Mouse (Mus musculus): ENCODE results near the gene Kirrel.

Gene Kirrel

DNA sequence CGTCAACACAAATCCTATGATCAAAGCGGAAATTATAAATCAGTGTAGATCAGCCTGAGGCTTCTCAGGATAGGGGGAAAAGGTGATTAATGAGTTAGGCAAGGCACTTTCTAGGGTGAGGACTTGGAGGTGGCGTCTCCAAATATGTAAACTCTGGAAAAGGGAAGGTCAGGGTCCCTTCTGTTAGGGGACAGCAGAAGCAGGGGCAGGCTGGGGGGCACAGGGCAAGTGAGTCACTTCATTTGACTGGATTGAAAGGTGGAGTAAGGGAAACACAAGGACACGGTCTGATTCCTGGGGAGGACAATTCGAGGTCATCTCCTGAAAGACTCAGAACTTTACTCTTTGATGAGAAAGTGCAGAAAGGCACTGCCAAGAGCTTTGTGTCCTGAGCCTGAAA lies 97.6 kb downstream of the Kirrel start:
- no peak for DNase-seq

DNA sequence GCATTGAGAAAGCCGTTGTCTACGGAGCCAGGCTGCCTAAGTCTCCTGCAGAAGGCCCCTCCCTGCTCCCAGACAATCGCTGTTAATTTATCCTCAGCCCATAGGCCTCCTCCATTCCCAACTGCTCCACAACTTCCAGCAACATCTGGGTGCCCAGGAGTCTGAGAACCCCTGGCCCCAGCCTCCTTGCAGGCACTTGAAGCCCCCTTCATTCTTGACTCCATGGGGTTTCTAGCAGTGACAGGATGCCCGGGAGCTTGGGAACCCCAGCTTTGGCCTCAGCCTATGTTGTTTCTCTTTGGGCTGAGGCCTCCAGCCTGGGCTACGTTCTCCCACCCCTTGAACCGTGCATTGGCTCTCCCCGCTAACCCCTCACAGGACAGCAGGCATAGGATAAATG lies 98.4 kb downstream of the Kirrel start:
- no peak for DNase-seq

DNA sequence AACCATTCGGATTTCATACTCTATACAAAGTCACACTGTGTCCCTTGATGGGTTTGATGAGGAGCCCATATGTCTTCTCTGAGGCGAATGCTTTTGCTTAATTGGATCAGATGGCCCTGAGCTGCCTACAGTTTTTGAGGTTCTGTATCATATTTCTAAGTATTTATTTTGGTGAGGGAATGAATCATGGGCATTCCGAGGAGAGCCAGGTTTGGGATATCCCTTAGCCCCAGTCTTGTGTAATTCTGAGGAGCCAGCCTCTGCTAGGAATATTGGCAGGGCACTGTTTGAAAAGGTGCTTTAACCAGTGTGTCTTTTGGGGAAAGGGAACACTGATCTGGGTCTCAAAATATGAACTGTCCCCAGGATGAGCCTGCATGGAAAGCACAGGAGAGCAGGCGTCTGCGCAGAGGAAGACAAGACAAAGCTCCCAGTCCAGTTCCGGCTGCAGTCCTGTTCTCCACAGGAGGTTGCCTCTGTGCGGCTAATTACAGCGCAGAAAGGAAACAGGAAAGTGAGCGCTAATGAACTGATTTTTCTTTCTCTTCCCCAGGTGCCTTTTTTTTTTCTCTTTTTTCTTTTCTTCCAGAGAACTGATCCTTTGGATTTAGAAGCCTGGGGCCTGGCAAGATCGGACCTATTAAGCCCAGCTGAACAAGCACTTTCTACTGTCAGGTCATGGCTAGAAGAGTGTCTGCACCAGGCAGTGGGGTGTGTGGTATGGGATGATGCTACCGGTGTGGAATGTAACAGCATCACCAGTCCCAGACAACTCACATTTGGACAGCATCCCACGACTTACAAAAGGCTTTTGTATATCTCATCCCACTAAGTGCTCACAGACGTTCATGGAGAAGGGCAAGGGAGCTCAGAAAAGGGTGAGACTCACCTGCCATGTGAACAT lies 101.7 kb downstream of the Kirrel start:
- no peak for DNase-seq

DNA sequence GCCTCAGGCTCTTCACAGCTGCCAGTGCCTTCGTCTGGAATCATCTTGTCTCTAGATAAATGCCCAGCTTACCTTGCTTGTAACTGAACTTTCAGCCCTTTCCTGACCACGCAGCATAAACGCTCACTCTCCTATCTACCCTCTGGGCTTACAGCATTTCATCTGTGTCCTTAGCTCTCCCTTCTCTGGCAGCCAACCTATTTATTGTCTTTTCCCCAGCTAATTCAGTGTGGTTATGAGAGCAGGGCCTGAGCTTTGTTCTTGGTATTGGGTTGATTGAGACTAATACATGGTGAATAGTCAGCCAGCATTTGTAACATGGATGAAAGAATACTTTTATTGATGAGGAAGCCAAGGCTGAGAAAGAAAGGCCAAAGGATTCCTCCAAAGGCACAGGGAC lies 102.4 kb downstream of the Kirrel start:
- no peak for DNase-seq

DNA sequence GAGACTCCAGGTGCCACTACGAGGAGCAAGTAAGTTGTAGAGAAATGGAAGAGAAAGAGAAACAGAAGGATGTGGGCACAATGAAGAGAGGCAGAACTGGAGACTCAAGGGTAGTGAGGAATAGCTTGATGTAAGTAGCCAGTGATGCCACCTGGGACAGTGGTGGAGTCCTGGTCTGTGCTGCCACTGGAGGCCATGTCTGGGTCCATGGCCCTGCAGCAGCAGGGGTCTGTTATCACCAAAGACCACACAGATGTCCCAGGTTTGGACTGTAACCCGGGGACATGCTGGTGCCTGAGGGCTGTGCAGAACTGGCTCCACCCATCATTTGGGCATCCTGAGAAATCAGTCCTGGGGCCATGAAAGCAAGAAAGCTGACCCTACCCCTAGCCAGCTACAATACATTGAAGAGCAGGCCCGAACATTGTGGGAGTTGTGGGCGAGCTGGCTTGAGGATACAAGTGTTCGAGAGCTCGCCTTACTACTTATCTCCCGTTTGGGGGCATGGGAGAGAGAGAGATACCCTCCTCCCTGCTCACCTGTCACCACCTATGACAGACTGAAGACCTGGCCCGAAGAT lies 107.1 kb downstream of the Kirrel start:
- DNase-seq, result no peak

DNA sequence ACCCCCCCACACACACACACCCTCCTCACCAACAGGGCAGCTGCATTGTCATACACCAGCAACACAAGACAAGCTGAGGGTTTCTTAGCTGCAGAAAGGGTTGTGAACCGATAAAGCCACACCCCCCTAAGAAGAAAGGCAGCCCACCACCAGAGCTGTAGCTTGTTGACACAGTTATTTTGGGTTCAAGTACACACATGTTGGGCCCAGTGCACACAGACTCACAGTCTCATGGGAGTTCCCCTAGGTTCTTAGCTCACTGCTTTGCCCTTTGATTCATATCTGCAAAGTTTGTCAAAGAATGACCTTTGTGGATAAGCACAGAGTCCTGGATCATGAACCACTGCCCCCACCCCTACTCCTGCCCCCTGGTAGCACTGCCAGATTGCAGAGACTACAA lies 120.6 kb downstream of the Kirrel start:
- DNase-seq, result no peak

DNA sequence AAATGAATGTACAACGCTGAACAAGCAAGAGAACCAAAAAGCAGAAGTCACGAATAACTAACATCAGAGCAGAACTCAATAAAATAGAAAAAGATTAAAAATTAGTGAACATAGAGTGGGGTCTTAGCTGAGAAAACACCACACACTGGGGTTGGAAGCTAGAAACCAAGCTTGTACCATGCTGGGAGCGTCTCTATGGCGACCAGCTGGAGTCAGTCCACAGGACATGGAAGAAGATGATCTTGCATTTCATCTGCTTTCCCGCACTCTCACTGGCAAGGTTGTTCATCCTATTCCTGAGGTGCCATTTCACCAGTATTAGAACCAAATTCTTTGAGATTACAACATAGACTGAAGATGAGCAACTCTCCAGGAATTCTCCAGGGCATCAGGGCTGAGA lies 126.7 kb downstream of the Kirrel start:
- DNase-seq, result no peak

DNA sequence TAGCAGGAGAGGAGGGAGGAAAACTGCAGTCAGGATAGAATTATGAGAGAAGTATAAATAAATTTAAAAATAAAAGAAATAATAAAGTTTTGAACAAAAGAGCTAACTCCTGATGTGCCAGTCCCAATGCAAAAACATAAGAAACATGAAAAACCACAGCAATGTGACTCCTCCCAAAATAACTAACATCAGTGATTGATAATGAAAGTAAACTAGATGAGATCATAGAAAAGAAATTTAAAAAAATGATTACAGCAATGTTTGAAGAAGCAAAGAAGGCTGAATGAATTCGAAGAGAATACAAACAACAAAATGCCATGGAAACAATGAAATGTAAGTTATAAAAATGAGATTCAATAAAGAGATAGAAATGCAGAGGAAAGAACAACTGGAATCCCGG lies 132.8 kb downstream of the Kirrel start:
- DNase-seq, result no peak

DNA sequence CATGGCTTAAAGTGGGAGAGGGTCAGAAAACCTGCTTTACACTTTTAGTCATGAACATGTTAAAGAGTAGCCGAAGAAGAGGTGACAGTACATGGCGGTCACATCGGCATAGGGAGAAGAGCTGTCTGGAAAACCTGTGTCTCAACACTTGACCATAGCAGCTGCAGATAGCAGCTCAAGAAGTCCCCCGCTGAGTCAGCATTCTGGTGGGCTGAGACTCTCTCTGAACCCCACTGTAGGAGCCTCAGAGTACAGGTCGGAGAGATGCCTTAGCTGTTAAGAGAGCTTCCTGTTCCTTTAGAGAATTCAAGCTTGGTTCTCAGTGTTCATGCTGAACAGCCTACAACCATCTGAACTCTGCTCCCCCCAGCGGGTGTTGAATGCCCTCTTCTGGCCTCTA lies 136.0 kb downstream of the Kirrel start:
- DNase-seq, result no peak

DNA sequence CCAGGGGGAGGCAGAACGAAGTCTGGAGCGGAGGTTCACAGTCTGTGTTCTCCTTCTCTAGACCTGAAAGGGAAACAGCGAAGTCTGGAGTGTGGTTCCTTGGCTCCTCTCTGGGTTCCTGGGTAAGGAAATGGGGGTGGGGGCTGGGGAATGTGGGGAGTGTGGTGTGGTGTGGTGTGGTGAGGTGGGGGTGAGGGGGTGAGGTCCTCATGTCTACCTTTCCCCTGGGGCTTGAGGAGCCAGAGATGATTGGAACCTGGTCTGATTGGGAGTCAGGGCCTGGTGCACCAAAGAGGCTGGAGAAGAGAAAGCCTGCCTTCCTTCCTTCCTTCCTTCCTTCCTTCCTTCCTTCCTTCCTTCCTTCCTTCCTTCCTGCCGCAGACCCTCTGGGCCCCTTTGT lies 140.5 kb downstream of the Kirrel start:
- no peak for DNase-seq

DNA sequence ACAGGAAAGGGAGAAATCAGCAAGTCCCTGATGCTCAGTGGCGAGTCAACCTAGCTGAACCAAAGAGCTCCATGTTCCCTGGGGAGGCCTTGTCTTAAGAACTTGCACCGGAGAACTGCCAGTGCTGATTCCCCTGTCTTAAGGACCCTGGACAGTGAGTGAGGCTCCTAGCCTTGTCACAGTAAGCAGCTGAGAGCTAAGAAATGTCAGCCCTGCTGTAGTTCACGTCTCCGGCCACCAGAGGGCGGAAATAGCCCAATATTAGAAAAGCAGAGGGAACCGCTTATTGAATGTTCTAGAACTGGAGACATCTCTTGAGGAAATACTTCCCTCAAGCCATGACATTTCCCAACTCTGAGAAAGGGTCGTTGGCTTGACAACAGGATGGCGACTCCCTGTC lies 141.2 kb downstream of the Kirrel start:
- peak; percentile 62 for DNase-seq

DNA sequence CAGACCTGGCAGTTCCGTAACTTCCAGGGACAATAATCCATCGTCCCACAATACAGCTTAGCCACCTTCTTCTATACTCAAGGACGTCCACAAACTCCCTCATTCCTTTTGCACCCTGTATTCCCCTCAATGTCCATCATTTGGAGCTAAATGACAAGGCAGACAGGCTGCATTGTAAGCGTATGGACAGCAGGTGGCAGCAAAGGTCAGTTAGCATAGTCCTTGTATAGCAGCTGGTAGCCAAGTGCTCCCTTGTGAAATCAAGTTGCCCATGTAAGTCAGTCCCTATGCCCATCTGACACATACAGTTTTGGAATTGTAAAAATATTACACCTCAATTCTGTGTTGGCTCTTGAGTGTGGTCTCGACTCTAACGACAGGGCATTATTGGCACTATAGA lies 143.7 kb downstream of the Kirrel start:
- peak; percentile 46 for DNase-seq

Data from liver (tissue).